Mouse (Mus musculus) liver, postnatal 0 days (tissue): ENCODE results near the gene Golga3. TPM values are rescaled to one million over a fixed set of nuclear protein-coding genes. Genes with fewer than 3 reads are reported as not detected.

Source experiments
- ATAC-seq: fragments of 200-750 bp; cut with Nextera tagmentation; 2 replicates; pipeline ENCODE4 v1.8.0; 2017; ENCODE audit warnings: mild to moderate bottlenecking, moderate library complexity
- DNase-seq: peaks from one replicate; pipeline ENCODE4 v3.0.0-alpha.2; 2016
- H3K27ac ChIP-seq: fragments of 300-500 bp; sonication (generic); 2 replicates; pipeline ENCODE4 v1.5.1; 2014; ENCODE audit warnings: antibody characterized with exemption, moderate library complexity, mild to moderate bottlenecking, low read depth
- H3K27me3 ChIP-seq: fragments of 300-500 bp; sonication (generic); 2 replicates; pipeline ENCODE4 v1.6.1; 2014; ENCODE audit warnings: low read length, control low read depth, mixed read lengths; ENCODE audit not compliant: insufficient read depth
- H3K36me3 ChIP-seq: fragments of 300-500 bp; sonication (generic); replicated peaks from 2 replicates; pipeline ENCODE4 v1.6.1; 2014; ENCODE audit warnings: mild to moderate bottlenecking, control low read depth, low read length, moderate library complexity, mixed read lengths; ENCODE audit not compliant: insufficient read depth
- H3K4me1 ChIP-seq: fragments of 300-500 bp; sonication (generic); 2 replicates; pipeline ENCODE4 v1.6.1; 2014; ENCODE audit warnings: antibody characterized with exemption, mild to moderate bottlenecking, control low read depth; ENCODE audit not compliant: insufficient read depth
- H3K4me2 ChIP-seq: fragments of 300-500 bp; sonication (generic); 2 replicates; pipeline ENCODE4 v1.6.1; 2014; ENCODE audit warnings: low read depth, mild to moderate bottlenecking, low read length, moderate library complexity, mixed read lengths
- H3K4me3 ChIP-seq: fragments of 300-500 bp; sonication (generic); 2 replicates; pipeline ENCODE4 v1.5.1; 2014; ENCODE audit warnings: low read depth, low read length
- H3K9ac ChIP-seq: fragments of 300-500 bp; sonication (generic); replicated peaks from 2 replicates; pipeline ENCODE4 v1.6.1; 2014; ENCODE audit warnings: mild to moderate bottlenecking, moderate library complexity
- H3K9me3 ChIP-seq: fragments of 300-500 bp; sonication (generic); 2 replicates; pipeline ENCODE4 v1.6.1; 2016; ENCODE audit warnings: mild to moderate bottlenecking, control low read depth, low read length, mixed read lengths
- CTCF ChIP-seq: sonication (generic); IDR thresholded peaks from 2 replicates; pipeline ENCODE4 v1.5.1; 2016; ENCODE audit warnings: antibody characterized with exemption, low read depth
- EP300 ChIP-seq: IDR thresholded peaks from 2 replicates; pipeline ENCODE4 v1.6.1; 2016; ENCODE audit warnings: antibody characterized with exemption, low read depth, mild to moderate bottlenecking
- WGBS: fragments of 180-500 bp; shearing (Covaris S2); extraction: QIAGEN DNeasy Blood & Tissue Kit; methylation state at CpG from one replicate; pipeline ENCODE4 v1.1.7; 2014; ENCODE audit not compliant: insufficient replicate concordance; 5-methylcytosine and 5-hydroxymethylcytosine counted together
- polyA plus RNA-seq: library from polyadenylated mRNA; unstranded; fragments of >200 nt; fragmentation: Nextera tagmentation; extraction: Ambion mirVana; gene quantifications from 2 replicates; pipeline ENCODE4 v1.2.1, GENCODE M21; 2015

Gene Golga3
- 3.5 and 4.1 TPM in 2 replicates for polyA plus RNA-seq

- peak within 1 kb of the TSS; percentile 94 for H3K9ac ChIP-seq
- H3K4me2 ChIP-seq, result peak within 1 kb of the TSS; percentile 90
- TF ChIP-seq CTCF, result no peak
- TF ChIP-seq EP300, result peak; percentile 67
- under 1% methylated on average over 41 of the region's 41 CpGs for WGBS
- peaks cover under 1% of the 10 kb centered on the region; the same call in 1 of the 2 replicates for H3K36me3 ChIP-seq
- peak within 1 kb of the TSS; percentile 86 for H3K27ac ChIP-seq
- no peaks in the 10 kb centered on the region for H3K27me3 ChIP-seq
- peak within 1 kb of the TSS; percentile 98 for H3K4me3 ChIP-seq
- DNase-seq, result peak; percentile 96
- H3K9me3 ChIP-seq, result no peaks in the 10 kb centered on the region
- ATAC-seq, result peak; percentile 98
- H3K4me1 ChIP-seq, result peaks cover 17% of the 10 kb centered on the region
These were observed at the start of gene Golga3 for GRCm38 (mm10) chr5:110176362-110177020. Gene Golga3 (plus strand): TSS chr5:110176701.

- peaks cover 8% of the 10 kb centered on the region for H3K36me3 ChIP-seq
- TF ChIP-seq EP300, result peak; percentile 29; the same call in 1 of the 2 replicates
- peak; percentile 27; the same call in 1 of the 2 replicates for TF ChIP-seq CTCF
- ATAC-seq, result peak; percentile 100
- H3K4me1 ChIP-seq, result peaks cover 2% of the 10 kb centered on the region; the same call in 1 of the 2 replicates
- peak within 1 kb of the TSS; percentile 71 for H3K27ac ChIP-seq
- peak within 1 kb of the TSS; percentile 86 for H3K4me2 ChIP-seq
- H3K27me3 ChIP-seq, result no peaks in the 10 kb centered on the region
- peak within 1 kb of the TSS; percentile 87 for H3K9ac ChIP-seq
- peak; percentile 99 for DNase-seq
- H3K9me3 ChIP-seq, result peaks cover 10% of the 10 kb centered on the region; the same call in 1 of the 2 replicates
- 3% methylated on average over 46 of the region's 46 CpGs for WGBS
- H3K4me3 ChIP-seq, result peak within 1 kb of the TSS; percentile 72
These were observed 41.0 kb upstream of the Golga3 start, which contains the start of gene Chfr for GRCm38 (mm10) chr5:110135293-110136086. Gene Chfr (plus strand): TSS chr5:110135842.

GRCm38 (mm10) chr5:110136087-110136464 is 40.4 kb upstream of the Golga3 start:
- no peaks in the 10 kb centered on the region for H3K27me3 ChIP-seq
- H3K4me1 ChIP-seq, result peaks cover 2% of the 10 kb centered on the region; the same call in 1 of the 2 replicates
- H3K9ac ChIP-seq, result peak overlapping the region; percentile 87
- H3K9me3 ChIP-seq, result peaks cover 10% of the 10 kb centered on the region; the same call in 1 of the 2 replicates
- no peak for TF ChIP-seq CTCF
- peak overlapping the region; percentile 72 for H3K4me3 ChIP-seq
- DNase-seq (no peak), ATAC-seq (no peak)
- H3K4me2 ChIP-seq, result peak overlapping the region; percentile 86
- 5% methylated on average over 18 of the region's 18 CpGs for WGBS
- peak overlapping the region; percentile 71 for H3K27ac ChIP-seq
- peaks cover 13% of the 10 kb centered on the region for H3K36me3 ChIP-seq

- Histone ChIP-seq H3K27ac (no peak overlapping the region), H3K9me3 (peaks cover 6% of the 10 kb centered on the region; the same call in 1 of the 2 replicates), H3K36me3 (peaks cover 16% of the 10 kb centered on the region), H3K4me2 (no peak overlapping the region), H3K9ac (no peak overlapping the region), H3K27me3 (no peaks in the 10 kb centered on the region), H3K4me1 (peaks cover 2% of the 10 kb centered on the region; the same call in 1 of the 2 replicates), H3K4me3 (no peak overlapping the region)
- ATAC-seq (no peak), DNase-seq (no peak)
- WGBS, result 94% methylated on average over 3 of the region's 3 CpGs
- TF ChIP-seq CTCF (no peak), EP300 (no peak)
These were observed 38.7 kb upstream of the Golga3 start for GRCm38 (mm10) chr5:110137816-110138215.

GRCm38 (mm10) chr5:110139325-110139724 is 37.2 kb upstream of the Golga3 start:
- H3K27me3 ChIP-seq, result no peaks in the 10 kb centered on the region
- 84% methylated on average over 3 of the region's 3 CpGs for WGBS
- ATAC-seq, result no peak
- no peaks in the 10 kb centered on the region for H3K9me3 ChIP-seq
- TF ChIP-seq CTCF, result no peak
- H3K36me3 ChIP-seq, result peaks cover 26% of the 10 kb centered on the region
- H3K4me1 ChIP-seq, result peaks cover 2% of the 10 kb centered on the region; the same call in 1 of the 2 replicates
- no peak overlapping the region for H3K4me3 ChIP-seq
- no peak for DNase-seq
- no peak overlapping the region for H3K9ac ChIP-seq
- no peak overlapping the region for H3K27ac ChIP-seq
- no peak overlapping the region for H3K4me2 ChIP-seq

GRCm38 (mm10) chr5:110140424-110140823 is 36.1 kb upstream of the Golga3 start:
- Histone ChIP-seq H3K9ac (no peak overlapping the region), H3K36me3 (peaks cover 36% of the 10 kb centered on the region)
- WGBS, result 84% methylated on average over 7 of the region's 7 CpGs

More at GRCm38 (mm10) chr5:110140424-110140823, 36.1 kb upstream of the Golga3 start:
- no peak overlapping the region for H3K4me3 ChIP-seq
- DNase-seq (no peak), ATAC-seq (no peak)
- H3K27ac ChIP-seq, result no peak overlapping the region
- no peaks in the 10 kb centered on the region for H3K27me3 ChIP-seq
- no peaks in the 10 kb centered on the region for H3K9me3 ChIP-seq
- no peak overlapping the region for H3K4me2 ChIP-seq
- H3K4me1 ChIP-seq, result peaks cover 2% of the 10 kb centered on the region; the same call in 1 of the 2 replicates
- TF ChIP-seq EP300 (no peak), CTCF (no peak)
